16 mouse cellular contexts compared by ENCODE assay signal in genomic region chr10:83320870-83321269, GRCm38 (mm10). TPM values are rescaled to one million over a fixed set of nuclear protein-coding genes. Genes with fewer than 3 reads are reported as not detected.
A peak's percentile ranks its signal among the peaks of the same experiment; 100 is the strongest.
DNase-seq lines count a peak whose midpoint lies in the region; ATAC-seq and TF ChIP-seq lines count a peak whose summit lies in the region.
"Had no signal": no experiment of that assay in that cellular context is flagged by ENCODE, and none has a peak within 500 bp of the region (broad histone marks: within the 10 kb centered on the region; RNA-seq: fewer than 3 reads in every experiment).

No protein-coding gene starts in this region.

- peak overlapping the region; percentile 43; the same call in 1 of the 2 replicates for H3K27ac ChIP-seq in layer of hippocampus, adult 2 months
- H3K27ac ChIP-seq: embryonic facial prominence, embryonic 15.5 days; hindbrain, embryonic 12.5 days; limb, embryonic 15.5 days; neural tube, embryonic 15.5 days had no signal

- peak; percentile 28; the same call in 1 of the 2 replicates for ATAC-seq in megakaryocyte, adult 5-6 weeks (ENCODE audit: poor library complexity, severe bottlenecking)
- ATAC-seq: lung, postnatal 0 days had no signal

- no peak overlapping the region for H3K4me3 ChIP-seq in layer of hippocampus, adult 2 months
- H3K4me3 ChIP-seq: embryonic facial prominence, embryonic 15.5 days; heart, embryonic 12.5 days; hindbrain, embryonic 12.5 days; limb, embryonic 15.5 days; neural tube, embryonic 15.5 days had no signal

- DNase-seq in layer of hippocampus, adult 2 months (ENCODE audit: low spot score in 2 of 2) = peak in 1 of 2 experiments; percentile 55
- DNase-seq in layer of hippocampus, adult 9-10 months (ENCODE audit: low spot score) = no peak
- DNase-seq in adrenal gland, adult 8-10 months = peak; percentile 44
- DNase-seq in cerebellum, adult 9-10 months = peak; percentile 82
- no peak for DNase-seq in lung, postnatal 25 days (ENCODE audit: low spot score)
- no peak for DNase-seq in right cerebral cortex, postnatal 36 days (ENCODE audit: low spot score in 2 of 2)
- no peak for DNase-seq in right cerebral cortex, postnatal 10 days (ENCODE audit: low spot score in 2 of 2)
- DNase-seq: kidney, adult 18-20 months; spleen, adult 18-20 months had no signal

- TF ChIP-seq CTCF in layer of hippocampus, adult 2 months (conservative IDR thresholded peaks at IDR 0.05) = no peak

RNA-seq across cellular contexts. Expression of gene Slc41a2, which starts 16.8 kb away (rescaled TPM):
- total RNA-seq in layer of hippocampus, adult 2 months (2021) = 10 to 100 TPM; 21.6 to 23.2 TPM
- 10 to 100 TPM in 1 of 4 experiments, 1 to 10 TPM in 3; 7.2 to 10.5 (median 9.4) TPM for total RNA-seq in adrenal gland, adult 8-10 months (2022)
- 0.52 and 0.76 TPM in 2 replicates for total RNA-seq in megakaryocyte, adult 5-6 weeks (2015)
- 0.73 and 1.0 TPM in 2 replicates for total RNA-seq in megakaryocyte, adult 5-6 weeks (2017)

RNA-seq across cellular contexts. Expression of gene D10Wsu102e, which starts 39.2 kb away (rescaled TPM):
- total RNA-seq in layer of hippocampus, adult 2 months (2021) = 1 to 10 TPM; 3.1 to 3.9 TPM
- 1 to 10 TPM in 2 of 4 experiments, under 1 TPM in 2; 0.75 to 1.8 (median 1.0) TPM for total RNA-seq in adrenal gland, adult 8-10 months (2022)
- 0.40 and 0.46 TPM in 2 replicates for total RNA-seq in megakaryocyte, adult 5-6 weeks (2015)
- total RNA-seq in megakaryocyte, adult 5-6 weeks (2017) = 0.44 and 0.57 TPM in 2 replicates

Comparison
In these comparisons a context has a peak if more than half of its experiments do, and no peak if none do; other contexts are left out.
1. DNase-seq: peak in adrenal gland, adult 8-10 months (single experiment) and cerebellum, adult 9-10 months (single experiment); none in layer of hippocampus, adult 9-10 months (single experiment), lung, postnatal 25 days (single experiment), right cerebral cortex, postnatal 36 days (0 of 2) and right cerebral cortex, postnatal 10 days (0 of 2).
2. RNA of gene Slc41a2, which starts 16.8 kb away (total RNA-seq): 21.6 to 23.2 TPM in layer of hippocampus, adult 2 months and 7.2 to 10.5 TPM in adrenal gland, adult 8-10 months; 0.52 to 1.0 TPM in megakaryocyte, adult 5-6 weeks; every median in the first group is over 4 times any median in the second.